Mouse (Mus musculus): Measurements from ENCODE around the gene Fap. TPM values are rescaled to one million over a fixed set of nuclear protein-coding genes. Genes with fewer than 3 reads are reported as not detected.

The Fap gene
- total RNA-seq, 2 experiments from 2014 or later = 0.33 to 1.9 TPM

DNA sequence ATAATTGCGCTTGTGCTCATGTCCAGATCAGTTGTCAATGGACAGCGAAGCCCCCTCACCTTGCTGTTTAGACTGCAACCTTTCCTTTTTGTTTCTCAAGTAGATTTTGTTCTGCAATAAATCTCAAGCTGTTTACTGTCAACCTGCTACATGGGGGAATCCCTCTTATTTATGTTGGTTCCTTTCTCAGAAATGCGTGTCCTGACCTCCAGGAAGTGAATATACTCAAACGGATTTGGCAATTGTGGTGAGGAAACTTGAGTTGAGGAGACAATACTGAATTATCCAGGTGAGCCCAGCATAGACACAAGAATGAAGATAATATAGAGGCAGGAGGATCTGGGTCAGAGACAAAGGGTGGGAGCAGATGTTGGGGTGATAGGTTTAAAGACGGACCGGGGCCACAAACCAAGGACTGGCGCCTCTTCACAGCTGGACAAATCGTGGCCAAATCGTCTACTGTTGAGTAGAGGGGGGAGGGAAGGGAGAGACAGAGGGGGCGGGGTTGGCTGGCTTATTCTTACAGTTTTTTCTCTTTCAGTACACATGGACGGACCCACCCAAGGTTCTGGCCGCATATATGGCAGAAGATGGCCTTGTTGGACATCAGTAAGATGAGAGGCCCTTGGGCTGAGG lies 112.9 kb downstream of the Fap start:
- peak; percentile 58 for ATAC-seq (ENCODE audit: poor library complexity, severe bottlenecking)

DNA sequence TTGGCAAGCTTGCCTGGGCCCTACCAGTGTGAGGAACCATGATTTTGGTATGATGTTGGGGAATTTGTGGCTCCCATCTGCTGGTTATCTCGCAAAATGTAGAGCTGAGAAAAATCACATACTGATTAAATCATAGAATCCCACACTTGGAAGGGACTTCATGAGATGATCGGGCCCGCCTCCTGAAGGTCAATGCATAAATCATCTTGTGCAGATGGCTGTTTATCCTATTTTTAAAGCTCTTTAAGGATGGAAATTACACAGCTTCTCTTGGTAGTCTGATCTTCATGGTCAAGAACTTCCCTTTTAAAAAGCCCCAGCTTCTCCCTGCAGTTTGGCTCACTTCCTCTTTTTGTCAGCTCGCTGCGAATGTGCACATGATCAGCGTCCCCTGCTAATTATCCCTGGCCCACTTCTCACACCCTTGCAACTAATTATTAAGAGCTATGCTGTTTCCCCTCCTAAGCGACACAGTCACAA lies 113.6 kb downstream of the Fap start:
- ATAC-seq (ENCODE audit: poor library complexity, severe bottlenecking) = peak; percentile 93

GRCm38 (mm10) chr2:62459241-62460174 lies 114.4 kb downstream of the Fap start:
- no peak for ATAC-seq (ENCODE audit: poor library complexity, severe bottlenecking)

GRCm38 (mm10) chr2:62458070-62458469 lies 115.8 kb downstream of the Fap start:
- ATAC-seq (ENCODE audit: poor library complexity, severe bottlenecking) = no peak

- ATAC-seq (ENCODE audit: poor library complexity, severe bottlenecking) = no peak
Observed at GRCm38 (mm10) chr2:62454991-62455390, 118.9 kb downstream of the Fap start.

GRCm38 (mm10) chr2:62454033-62454432 lies 119.8 kb downstream of the Fap start:
- ATAC-seq (ENCODE audit: poor library complexity, severe bottlenecking) = no peak

Other genes with a start within 250 kb of the Fap start
- gene Dpp4, start 161.8 kb downstream of the Fap start, total RNA-seq (2015) = 13.4 and 14.6 TPM in 2 replicates
- 17.6 and 19.2 TPM in 2 replicates for gene Dpp4, start 161.8 kb downstream of the Fap start, total RNA-seq (2017)
- gene Gcg, start 90.4 kb downstream of the Fap start, total RNA-seq (2015) = not detected in 2 replicates
- gene Gcg, start 90.4 kb downstream of the Fap start, total RNA-seq (2017) = not detected in 2 replicates
- gene Ifih1, start 72.2 kb upstream of the Fap start, total RNA-seq (2015) = 20.2 and 23.3 TPM in 2 replicates
- 24.7 and 27.7 TPM in 2 replicates for gene Ifih1, start 72.2 kb upstream of the Fap start, total RNA-seq (2017)
- gene Gca, start 90.2 kb upstream of the Fap start, total RNA-seq (2015) = 22.8 and 31.9 TPM in 2 replicates
- gene Gca, start 90.2 kb upstream of the Fap start, total RNA-seq (2017) = 12.0 and 13.7 TPM in 2 replicates

Data from megakaryocyte, adult 5-6 weeks (primary cell).